Mouse (Mus musculus) frontal cortex, postnatal 14 days (tissue): ENCODE data around the gene Srd5a3.

ENCODE experiments used
- DNase-seq, 2 experiments: peaks; one replicate each; pipeline ENCODE4 v3.0.0; 2022; ENCODE audit warnings: low spot score in 2 of 2

Gene Srd5a3

DNA sequence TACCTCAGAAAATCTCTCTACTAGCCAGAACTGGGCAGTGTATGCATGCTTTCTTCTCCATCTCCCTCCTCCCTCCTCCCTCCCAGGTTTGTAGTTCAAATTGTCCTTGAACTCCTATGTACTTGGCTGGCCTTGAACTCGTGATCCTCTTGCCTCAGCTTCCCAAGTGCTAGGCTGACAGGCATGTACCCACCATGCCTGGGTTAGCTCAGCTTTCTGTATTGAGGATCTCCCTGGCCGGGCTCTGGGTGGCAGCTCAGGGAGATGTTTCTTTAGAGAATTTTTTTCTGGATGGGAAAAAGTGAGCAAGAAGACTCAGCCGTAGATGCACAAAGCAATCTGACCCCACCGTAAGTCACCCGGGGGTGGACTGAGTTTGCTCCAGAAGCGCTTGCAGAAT lies 12.9 kb downstream of the Srd5a3 start:
- no peak for DNase-seq

GRCm38 (mm10) chr5:76153430-76153829 lies 13.4 kb downstream of the Srd5a3 start:
- no peak for DNase-seq

- DNase-seq: no peak
Observed at GRCm38 (mm10) chr5:76154434-76155165, 14.5 kb downstream of the Srd5a3 start.

DNA sequence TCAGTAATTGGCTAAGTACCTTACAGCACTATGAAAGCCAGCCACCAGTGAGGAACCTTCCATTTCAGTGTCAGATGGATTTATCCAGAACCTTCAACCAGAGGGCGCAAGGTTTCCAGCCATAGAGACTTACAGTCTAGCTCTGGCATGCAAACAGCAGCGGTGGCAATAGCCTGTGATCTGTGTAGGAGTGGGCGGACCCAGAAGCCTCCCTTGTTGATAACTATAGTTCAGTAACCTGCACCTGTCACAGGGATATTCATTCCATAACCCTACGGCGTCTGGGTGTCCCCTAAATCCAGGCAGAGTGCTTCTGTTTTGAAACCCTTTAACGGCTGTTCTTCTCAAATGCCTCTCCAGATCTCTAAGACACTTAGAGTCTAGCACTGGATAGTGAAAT lies 19.5 kb downstream of the Srd5a3 start:
- no peak for DNase-seq

GRCm38 (mm10) chr5:76160086-76160485 lies 20.0 kb downstream of the Srd5a3 start:
- no peak for DNase-seq

DNA sequence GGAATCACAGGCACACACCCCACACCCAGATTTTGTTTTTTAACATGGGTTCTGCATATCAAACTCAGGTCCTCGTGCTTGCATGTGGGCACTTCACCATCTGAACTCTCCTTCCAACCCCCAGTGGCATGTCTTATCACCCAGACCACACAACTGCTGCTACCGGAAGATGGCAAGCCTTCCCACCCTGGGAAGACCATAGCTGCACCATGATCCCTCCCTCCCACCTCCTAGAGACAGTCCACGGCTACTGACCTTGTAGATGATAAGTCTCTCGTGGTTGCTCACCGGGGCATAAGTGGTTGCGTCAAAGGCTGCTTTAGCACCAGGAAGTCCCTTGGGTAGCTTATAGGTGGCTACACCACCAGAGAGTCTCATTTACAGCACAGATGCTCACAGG lies 21.4 kb downstream of the Srd5a3 start:
- no peak for DNase-seq

GRCm38 (mm10) chr5:76162926-76163325 lies 22.9 kb downstream of the Srd5a3 start:
- DNase-seq: no peak

- no peak for DNase-seq
Observed at GRCm38 (mm10) chr5:76163828-76164390, 23.8 kb downstream of the Srd5a3 start.

DNA sequence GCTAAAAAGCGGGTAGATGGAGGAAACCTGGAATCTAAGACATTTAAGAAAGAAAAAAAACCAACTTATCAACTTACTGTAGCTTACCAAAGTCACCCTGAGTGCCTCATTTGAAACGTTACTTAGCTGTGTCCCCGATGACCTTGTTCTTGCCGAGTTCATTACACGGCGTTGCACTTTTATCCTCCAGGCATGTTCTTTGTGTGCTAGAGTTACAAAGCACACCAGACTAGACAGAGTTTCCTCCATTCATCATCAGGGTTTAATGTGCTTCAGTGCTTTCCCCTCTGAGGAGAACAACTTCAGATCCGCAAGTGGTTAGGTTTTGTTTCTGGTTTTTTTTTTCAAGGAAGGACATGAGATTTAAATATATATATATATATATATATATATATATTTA lies 24.8 kb downstream of the Srd5a3 start:
- DNase-seq: no peak

DNA sequence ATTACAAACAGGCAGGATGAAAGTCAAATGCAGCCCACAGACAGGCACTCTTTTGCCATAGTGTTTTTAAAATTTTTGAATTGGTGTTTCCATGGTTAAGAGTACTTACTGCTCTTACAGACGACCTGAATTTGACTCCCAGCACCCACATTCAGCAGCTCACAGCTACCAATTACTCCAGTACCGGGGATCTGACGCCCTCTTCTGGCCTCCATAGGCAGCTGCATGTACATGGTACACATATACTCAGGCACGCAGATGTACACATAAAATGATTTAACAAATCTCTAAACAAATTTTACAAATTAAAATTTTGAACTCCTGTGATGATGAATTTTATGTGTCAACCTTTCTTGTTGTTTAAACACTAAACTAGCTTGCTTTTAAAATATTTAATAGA lies 30.5 kb downstream of the Srd5a3 start:
- DNase-seq: no peak

DNA sequence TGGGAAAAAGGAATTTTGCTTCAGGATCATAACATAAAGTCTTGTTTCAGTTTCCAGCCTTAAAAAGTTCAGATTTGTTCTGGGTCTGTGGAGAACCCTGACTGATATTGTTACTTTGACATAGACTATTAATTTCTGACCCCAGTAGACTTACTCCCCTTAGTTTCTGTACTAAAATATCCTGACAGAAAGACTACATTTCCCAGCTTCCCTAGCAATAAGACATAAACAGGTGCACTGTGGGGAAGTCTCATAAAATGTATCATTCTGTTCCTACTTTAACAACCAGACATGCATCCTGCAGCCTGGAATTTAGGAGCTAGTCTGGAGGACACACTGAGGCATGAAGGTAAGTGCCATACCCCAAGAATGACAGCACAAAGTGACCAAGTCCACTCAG lies 31.0 kb downstream of the Srd5a3 start:
- DNase-seq: no peak

DNA sequence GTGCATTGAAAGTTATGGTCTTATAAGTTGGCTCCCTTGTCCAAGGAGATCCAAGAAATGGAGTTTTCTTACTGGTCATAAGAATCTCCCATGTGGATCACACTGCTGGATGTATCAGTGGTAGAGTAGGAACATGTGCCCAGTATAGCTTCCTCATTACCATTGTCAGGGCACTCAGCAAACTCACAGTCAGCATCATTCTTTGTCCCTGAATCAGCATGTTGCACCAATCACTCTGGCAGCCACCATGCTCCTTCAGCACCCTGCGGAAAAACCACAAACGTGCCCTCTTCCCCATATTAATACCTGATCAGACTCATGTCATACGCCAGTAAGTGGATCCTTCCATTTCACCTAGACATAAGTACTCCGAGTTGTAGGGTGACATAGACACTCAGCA lies 35.0 kb downstream of the Srd5a3 start:
- no peak for DNase-seq

- no peak for DNase-seq
Observed at GRCm38 (mm10) chr5:76176411-76176810, 36.3 kb downstream of the Srd5a3 start.

DNA sequence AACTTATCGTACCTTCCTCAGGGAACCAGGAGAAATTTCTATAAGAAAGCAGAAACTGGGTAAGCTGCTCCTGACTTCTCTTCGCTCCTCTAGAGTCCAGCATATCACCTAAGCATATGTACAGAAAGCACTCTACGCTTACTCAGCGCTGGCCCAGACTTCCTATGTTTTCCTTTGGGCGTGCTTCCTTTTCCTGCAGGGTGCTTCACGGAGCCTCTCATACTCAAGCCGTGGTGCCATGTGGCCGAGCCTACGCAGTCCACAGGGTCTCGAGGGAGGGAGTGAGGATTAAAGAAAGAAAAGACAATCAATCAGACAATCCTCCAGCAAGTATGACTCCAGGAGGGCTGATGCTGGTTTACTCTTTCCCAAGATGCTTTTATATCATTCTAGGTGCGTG lies 36.8 kb downstream of the Srd5a3 start:
- DNase-seq: no peak

DNA sequence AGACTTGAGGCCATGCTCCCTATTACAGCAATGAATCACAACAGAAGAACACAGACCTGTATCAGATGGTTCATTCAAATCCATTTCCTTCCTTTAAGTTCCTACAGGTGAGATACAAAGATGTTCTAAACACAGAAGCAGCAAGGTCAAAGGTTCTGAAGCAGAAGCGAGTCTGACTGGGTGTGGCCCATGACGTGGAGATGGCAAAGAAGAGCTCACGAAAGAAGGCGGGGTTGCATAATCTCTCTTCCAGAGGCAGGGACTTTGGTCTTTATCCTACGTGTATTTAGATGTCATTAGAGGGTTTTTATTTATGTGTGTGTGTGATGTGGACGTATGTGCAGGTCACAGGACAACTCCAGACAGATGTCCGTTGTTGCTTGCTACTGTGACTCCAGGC lies 37.6 kb downstream of the Srd5a3 start:
- no peak for DNase-seq

- no peak for DNase-seq
Observed at GRCm38 (mm10) chr5:76179171-76179570, 39.1 kb downstream of the Srd5a3 start.

DNA sequence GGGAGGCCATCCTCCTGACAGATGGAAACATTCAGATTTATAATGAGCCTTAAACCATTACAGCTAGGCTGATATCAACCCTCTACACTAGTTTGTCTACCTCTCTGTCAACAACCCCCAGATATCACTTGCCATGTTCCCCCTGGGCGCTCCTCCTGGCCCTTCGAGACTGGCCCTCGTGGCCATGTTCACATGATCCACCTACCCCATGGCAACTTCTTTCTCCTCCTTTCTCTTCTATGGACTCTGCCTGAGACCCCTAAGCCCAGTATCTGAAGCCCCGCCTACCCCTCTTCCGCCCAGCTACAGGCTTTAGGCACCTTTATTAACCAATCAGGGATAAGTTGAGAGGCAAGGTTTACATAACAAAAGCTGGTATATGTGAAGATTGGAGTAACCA lies 39.7 kb downstream of the Srd5a3 start:
- DNase-seq: no peak

- no peak for DNase-seq
Observed at GRCm38 (mm10) chr5:76182326-76182725, 42.3 kb downstream of the Srd5a3 start.

- no peak for DNase-seq
Observed at GRCm38 (mm10) chr5:76183043-76183749, 43.1 kb downstream of the Srd5a3 start.

DNA sequence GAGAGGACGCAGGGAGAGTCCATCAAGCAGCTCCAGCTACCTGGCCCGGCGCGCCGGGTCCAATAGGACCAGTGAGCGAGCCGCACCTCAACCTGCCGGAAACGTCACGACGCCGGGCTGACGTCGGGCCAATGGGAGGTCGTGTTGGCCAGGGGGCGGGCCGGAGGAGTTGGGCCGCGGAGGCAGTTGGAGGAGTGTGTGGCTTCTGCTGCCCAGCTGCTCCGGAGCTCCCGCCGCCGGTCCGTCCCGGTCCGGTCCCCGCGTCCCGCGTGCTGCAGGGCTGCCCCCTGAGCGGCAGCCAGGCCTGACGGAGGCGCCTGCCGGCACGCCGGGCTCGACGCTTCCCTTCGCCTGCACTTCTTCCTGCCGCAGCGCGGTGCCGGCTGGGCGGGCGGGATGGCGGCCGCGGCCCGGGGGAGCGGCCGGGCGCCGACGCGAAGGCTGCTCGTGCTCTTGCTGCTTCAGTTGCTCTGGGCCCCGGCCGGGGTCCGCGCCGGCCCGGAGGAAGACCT lies 43.7 kb downstream of the Srd5a3 start, which contains the start of gene Tmem165:
TSS of gene Tmem165 (plus strand) at position 131 of the 512 bp plus-strand sequence.
- DNase-seq: peak; percentile 88 to 92

DNA sequence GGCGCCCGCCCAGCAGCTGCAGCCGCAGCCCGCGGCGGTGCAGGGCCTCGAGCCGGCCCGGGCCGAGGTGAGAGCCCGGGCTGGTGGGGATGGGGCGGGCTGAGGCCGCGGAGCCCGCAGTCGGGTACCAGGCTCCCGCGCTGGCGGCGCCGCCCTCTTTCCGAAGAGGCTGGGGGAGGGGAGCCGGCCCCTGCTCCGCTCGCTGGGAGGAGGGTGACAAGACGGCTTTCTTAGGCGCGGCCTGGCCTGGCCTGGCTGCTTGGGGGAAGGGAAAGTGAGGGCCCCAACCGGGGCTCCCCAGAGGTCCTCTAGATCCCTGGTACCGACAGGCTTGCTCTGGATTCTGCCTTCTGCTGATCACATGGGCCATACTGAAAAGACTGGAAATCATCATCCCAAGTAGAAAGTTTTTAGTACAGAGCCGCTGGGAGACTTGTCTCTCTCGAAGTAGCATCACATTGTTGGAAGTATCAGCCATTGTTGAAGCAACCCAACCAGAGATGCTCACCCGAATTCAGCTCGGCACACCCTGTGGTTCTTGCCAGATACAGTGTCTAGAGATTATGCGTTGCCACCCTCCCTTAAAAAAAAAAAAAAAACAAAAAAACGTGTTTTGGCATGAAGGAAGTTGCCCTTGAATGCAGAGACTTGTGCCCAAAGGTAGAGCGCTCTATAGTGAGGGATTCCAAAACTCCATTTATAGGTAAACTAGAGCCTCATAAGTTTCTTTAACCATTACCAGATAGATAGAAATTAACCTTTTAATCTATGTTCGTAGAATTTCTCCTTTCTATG lies 44.4 kb downstream of the Srd5a3 start:
- DNase-seq: peak; percentile 25 to 48

GRCm38 (mm10) chr5:76187885-76188284 lies 47.8 kb downstream of the Srd5a3 start:
- no peak for DNase-seq
